Mouse (Mus musculus) spleen, adult 2 months (tissue): ENCODE results near the gene Cdc16.

Source experiments
- CTCF ChIP-seq: fragments of 200-500 bp; IDR thresholded peaks from 2 replicates; pipeline ENCODE4 v1.5.1; 2011; ENCODE audit warnings: mild to moderate bottlenecking, inconsistent platforms; ENCODE audit not compliant: insufficient read depth, insufficient read length, insufficient replicate concordance; ENCODE audit errors: extremely low read depth
- POLR2A ChIP-seq: fragments of 200-500 bp; IDR thresholded peaks from 2 replicates; pipeline ENCODE4 v1.6.1; 2011; ENCODE audit warnings: low read depth, low read length, inconsistent platforms

GRCm38 (mm10) chr8:13797676-13798075 lies 40.2 kb downstream of the Cdc16 start:
- TF ChIP-seq POLR2A (no peak), CTCF (no peak)
